9 mouse cellular contexts compared by ENCODE assay signal in genomic region chr12:102885735-102886134, GRCm38 (mm10). TPM values are rescaled to one million over a fixed set of nuclear protein-coding genes. Genes with fewer than 3 reads are reported as not detected.
DNase-seq lines count a peak whose midpoint lies in the region; ATAC-seq lines count a peak whose summit lies in the region.
"Had no signal": no experiment of that assay in that cellular context is flagged by ENCODE, and none has a peak within 500 bp of the region (broad histone marks: within the 10 kb centered on the region; RNA-seq: fewer than 3 reads in every experiment).

No protein-coding gene starts in this region.

- H3K9ac ChIP-seq in forebrain, embryonic 13.5 days = no peak overlapping the region
- no peak overlapping the region for H3K9ac ChIP-seq in neural tube, embryonic 11.5 days (ENCODE audit: low read length)
- no peak overlapping the region for H3K9ac ChIP-seq in forebrain, embryonic 16.5 days (replicated peaks; ENCODE audit: low read depth, low read length)

- H3K27me3 ChIP-seq in forebrain, embryonic 13.5 days = no peaks in the 10 kb centered on the region
- H3K27me3 ChIP-seq in forebrain, embryonic 10.5 days (ENCODE audit: poor library complexity, severe bottlenecking) = peaks cover 6% of the 10 kb centered on the region; the same call in 1 of the 2 replicates
- H3K27me3 ChIP-seq in neural tube, embryonic 11.5 days (ENCODE audit: control insufficient read depth, insufficient read depth, low read length) = no peaks in the 10 kb centered on the region
- no peaks in the 10 kb centered on the region for H3K27me3 ChIP-seq in forebrain, embryonic 16.5 days (replicated peaks; ENCODE audit: control insufficient read depth, insufficient read depth, low read length)

- no peaks in the 10 kb centered on the region for H3K36me3 ChIP-seq in forebrain, embryonic 13.5 days (ENCODE audit: poor library complexity, severe bottlenecking)
- no peaks in the 10 kb centered on the region for H3K36me3 ChIP-seq in forebrain, embryonic 10.5 days (replicated peaks)
- no peaks in the 10 kb centered on the region for H3K36me3 ChIP-seq in neural tube, embryonic 11.5 days (ENCODE audit: control insufficient read depth, insufficient read depth, low read length)
- no peaks in the 10 kb centered on the region for H3K36me3 ChIP-seq in forebrain, embryonic 16.5 days (ENCODE audit: control insufficient read depth, insufficient read depth)
- H3K36me3 ChIP-seq: G1E had no signal

- H3K27ac ChIP-seq in forebrain, embryonic 13.5 days = no peak overlapping the region
- H3K27ac ChIP-seq in forebrain, embryonic 10.5 days = no peak overlapping the region
- H3K27ac ChIP-seq in neural tube, embryonic 11.5 days (ENCODE audit: low read depth, low read length) = no peak overlapping the region
- no peak overlapping the region for H3K27ac ChIP-seq in forebrain, embryonic 16.5 days (ENCODE audit: low read length)

- 17% methylated on average over 5 of the region's 5 CpGs for WGBS in forebrain, embryonic 13.5 days
- 19% methylated on average over 5 of the region's 5 CpGs for WGBS in forebrain, embryonic 10.5 days
- WGBS in neural tube, embryonic 11.5 days = 19% methylated on average over 5 of the region's 5 CpGs
- WGBS in forebrain, embryonic 16.5 days = 22% methylated on average over 5 of the region's 5 CpGs

- no peak overlapping the region for H3K4me2 ChIP-seq in forebrain, embryonic 13.5 days
- no peak overlapping the region for H3K4me2 ChIP-seq in neural tube, embryonic 11.5 days (ENCODE audit: low read depth)
- no peak overlapping the region for H3K4me2 ChIP-seq in forebrain, embryonic 16.5 days (ENCODE audit: low read length)

- H3K4me1 ChIP-seq in forebrain, embryonic 13.5 days = 0 out of 2 replicates have a peak, but pooled peaks cover 8% of the 10 kb centered on the region
- H3K4me1 ChIP-seq in forebrain, embryonic 10.5 days = peaks cover 34% of the 10 kb centered on the region
- H3K4me1 ChIP-seq in neural tube, embryonic 11.5 days (ENCODE audit: control insufficient read depth, insufficient read depth, low read length) = no peaks in the 10 kb centered on the region
- no peaks in the 10 kb centered on the region for H3K4me1 ChIP-seq in forebrain, embryonic 16.5 days (replicated peaks; ENCODE audit: control insufficient read depth, insufficient read depth, low read length)

- DNase-seq in forebrain, embryonic 10.5 days (ENCODE audit: extremely low spot score, low spot score) = no peak
- peak; percentile 44 for DNase-seq in neural tube, embryonic 11.5 days (ENCODE audit: low spot score)
- DNase-seq in neural tube, embryonic 10.5 days (ENCODE audit: extremely low spot score, low spot score) = no peak
- DNase-seq in left cerebral cortex, adult 9 months (ENCODE audit: low spot score in 2 of 2) = peak; percentile 51 to 59
- DNase-seq in right cerebral cortex, postnatal 14 days = peak; percentile 60
- DNase-seq in ovary, adult 18-20 months (ENCODE audit: low spot score) = no peak

- no peaks in the 10 kb centered on the region for H3K9me3 ChIP-seq in forebrain, embryonic 13.5 days (replicated peaks)
- no peaks in the 10 kb centered on the region for H3K9me3 ChIP-seq in forebrain, embryonic 10.5 days
- H3K9me3 ChIP-seq in neural tube, embryonic 11.5 days (ENCODE audit: control insufficient read depth, low read length) = no peaks in the 10 kb centered on the region
- no peaks in the 10 kb centered on the region for H3K9me3 ChIP-seq in forebrain, embryonic 16.5 days (ENCODE audit: control insufficient read depth, low read length)
- H3K9me3 ChIP-seq: G1E had no signal

- 0 out of 2 replicates have a peak, but pooled peaks have one; percentile 58 for ATAC-seq in forebrain, embryonic 13.5 days
- no peak for ATAC-seq in neural tube, embryonic 11.5 days (ENCODE audit: insufficient read depth, low FRiP score, low TSS enrichment)
- ATAC-seq in forebrain, embryonic 16.5 days = peak; percentile 82

- no peak overlapping the region for H3K4me3 ChIP-seq in forebrain, embryonic 13.5 days
- no peak overlapping the region for H3K4me3 ChIP-seq in forebrain, embryonic 10.5 days
- H3K4me3 ChIP-seq in neural tube, embryonic 11.5 days (ENCODE audit: low read depth, low read length) = no peak overlapping the region
- no peak overlapping the region for H3K4me3 ChIP-seq in forebrain, embryonic 16.5 days (replicated peaks; ENCODE audit: low read length)

RNA-seq across cellular contexts. Expression of gene Btbd7, which starts 7.5 kb away (rescaled TPM):
- 20.7 and 20.8 TPM in 2 replicates for polyA plus RNA-seq in forebrain, embryonic 13.5 days (2015; fragmentation: Nextera tagmentation; extraction: Ambion mirVana)
- 16.1 and 17.1 TPM in 2 replicates for polyA plus RNA-seq in forebrain, embryonic 10.5 days (2016; fragmentation: Nextera tagmentation; extraction: Ambion mirVana)
- polyA plus RNA-seq in neural tube, embryonic 11.5 days (2014; fragmentation: Nextera tagmentation; extraction: Ambion mirVana) = 20.1 and 20.2 TPM in 2 replicates
- 16.1 and 17.5 TPM in 2 replicates for polyA plus RNA-seq in forebrain, embryonic 16.5 days (2015; fragmentation: Nextera tagmentation; extraction: Ambion mirVana)

RNA-seq across cellular contexts. Expression of gene Cox8c, which starts 13.4 kb away (rescaled TPM):
- polyA plus RNA-seq in forebrain, embryonic 13.5 days (2015; fragmentation: Nextera tagmentation; extraction: Ambion mirVana) = not detected in 2 replicates
- polyA plus RNA-seq in forebrain, embryonic 10.5 days (2016; fragmentation: Nextera tagmentation; extraction: Ambion mirVana) = not detected in 2 replicates
- polyA plus RNA-seq in neural tube, embryonic 11.5 days (2014; fragmentation: Nextera tagmentation; extraction: Ambion mirVana) = not detected in 2 replicates
- polyA plus RNA-seq in forebrain, embryonic 16.5 days (2015; fragmentation: Nextera tagmentation; extraction: Ambion mirVana) = not detected in 2 replicates
- polyA plus RNA-seq: G1E had no signal

Comparison
In these comparisons a context has a peak if more than half of its experiments do, and no peak if none do; other contexts are left out.
1. DNase-seq: peak in neural tube, embryonic 11.5 days (single experiment), left cerebral cortex, adult 9 months (2 of 2) and right cerebral cortex, postnatal 14 days (single experiment); none in forebrain, embryonic 10.5 days (single experiment), neural tube, embryonic 10.5 days (single experiment) and ovary, adult 18-20 months (single experiment).